Mouse (Mus musculus) CH12.LX (cell line): ENCODE measurements around the gene Slc2a3. TPM values are rescaled to one million over a fixed set of nuclear protein-coding genes. Genes with fewer than 3 reads are reported as not detected.

ENCODE experiments used
- DNase-seq: peaks from one replicate; pipeline ENCODE4 v3.0.0-alpha.2; 2013; ENCODE audit errors: extremely low read depth
- H3K27ac ChIP-seq: 2 replicates; pipeline ENCODE4 v1.5.1; 2012; ENCODE audit warnings: low read depth, mild to moderate bottlenecking, control low read depth, moderate library complexity; ENCODE audit not compliant: insufficient read depth
- H3K27me3 ChIP-seq: replicated peaks from 2 replicates; pipeline ENCODE3; 2012; ENCODE audit warnings: inconsistent platforms
- H3K36me3 ChIP-seq, 2 experiments: replicated peaks in 1 of 2; 2 replicates each; pipeline versions ENCODE3 to v1.6.1; 2012; ENCODE audit warnings: inconsistent platforms in 1 of 2, low read length in 1 of 2, mild to moderate bottlenecking in 1 of 2, mixed read lengths in 1 of 2, moderate library complexity in 1 of 2; ENCODE audit not compliant: control insufficient read depth in 1 of 2, insufficient read depth in 1 of 2
- H3K4me1 ChIP-seq, 2 experiments: 2 replicates each; pipeline ENCODE4 v1.6.1; 2012; ENCODE audit warnings: inconsistent platforms in 1 of 2, moderate library complexity in 1 of 2; ENCODE audit not compliant: insufficient read depth in 2 of 2, control insufficient read depth in 1 of 2
- H3K4me2 ChIP-seq: 2 replicates; pipeline ENCODE4 v1.6.1; 2012; ENCODE audit warnings: low read depth, mild to moderate bottlenecking, control low read depth; ENCODE audit not compliant: poor library complexity, insufficient read depth, severe bottlenecking
- H3K4me3 ChIP-seq, 3 experiments: fragments of 150-350 bp in 1 of 3; sonication (generic) in 1 of 3; replicated peaks in 1 of 3; 2 replicates each; pipeline versions ENCODE3 to v1.5.1; 2011 to 2012; ENCODE audit warnings: low read depth in 2 of 3, low read length in 2 of 3, mild to moderate bottlenecking in 2 of 3, moderate library complexity in 2 of 3, control low read depth in 1 of 3, improper control_type of control experiment in 1 of 3, inconsistent platforms in 1 of 3, mixed read lengths in 1 of 3; ENCODE audit not compliant: poor library complexity in 1 of 3
- H3K79me2 ChIP-seq: replicated peaks from 2 replicates; pipeline ENCODE4 v1.6.1; 2012; ENCODE audit warnings: mild to moderate bottlenecking, moderate library complexity; ENCODE audit not compliant: control insufficient read depth, poor library complexity, insufficient read depth, severe bottlenecking; ENCODE audit errors: extremely low read depth
- H3K9ac ChIP-seq: 2 replicates; pipeline ENCODE4 v1.6.1; 2012; ENCODE audit warnings: low read depth, mild to moderate bottlenecking, control low read depth, moderate library complexity; ENCODE audit not compliant: insufficient read depth
- H3K9me3 ChIP-seq: replicated peaks from 2 replicates; pipeline ENCODE3; 2012; ENCODE audit warnings: low read length, inconsistent platforms, mixed read lengths
- BHLHE40 ChIP-seq: IDR thresholded peaks from 2 replicates; pipeline ENCODE4 v1.6.1; 2011; ENCODE audit warnings: mild to moderate bottlenecking, low read depth, low read length, improper control_type of control experiment
- ELF1 ChIP-seq: IDR thresholded peaks from 2 replicates; pipeline ENCODE4 v1.6.1; 2014; ENCODE audit warnings: low read depth, mild to moderate bottlenecking, inconsistent platforms, low read length, improper control_type of control experiment
- KAT2A ChIP-seq: IDR thresholded peaks from 2 replicates; pipeline ENCODE4 v1.6.1; 2012; ENCODE audit warnings: low read length, improper control_type of control experiment, inconsistent platforms; ENCODE audit not compliant: insufficient replicate concordance
- MAX ChIP-seq: IDR thresholded peaks from 2 replicates; pipeline ENCODE4 v1.6.1; 2011; ENCODE audit warnings: low read length, improper control_type of control experiment
- MYC ChIP-seq: IDR thresholded peaks from 2 replicates; pipeline ENCODE4 v1.6.1; 2011; ENCODE audit warnings: low read depth, mild to moderate bottlenecking, improper control_type of control experiment, low read length
- SIN3A ChIP-seq: IDR thresholded peaks from 2 replicates; pipeline ENCODE4 v1.6.1; 2012; ENCODE audit warnings: low read length, improper control_type of control experiment, inconsistent platforms
- SMC3 ChIP-seq: IDR thresholded peaks from 2 replicates; pipeline ENCODE4 v1.6.1; 2011; ENCODE audit warnings: low read depth, low read length, improper control_type of control experiment
- TBP ChIP-seq: conservative IDR thresholded peaks from 2 replicates; pipeline ENCODE4 v1.6.1; 2011; ENCODE audit warnings: low read depth, low read length, improper control_type of control experiment
- TCF12 ChIP-seq: IDR thresholded peaks from 2 replicates; pipeline ENCODE4 v1.6.1; 2014; ENCODE audit warnings: low read depth, mild to moderate bottlenecking, inconsistent platforms, low read length, improper control_type of control experiment
- UBTF ChIP-seq: IDR thresholded peaks from 2 replicates; pipeline ENCODE4 v1.6.1; 2012; ENCODE audit warnings: low read depth, mild to moderate bottlenecking, inconsistent platforms, low read length, improper control_type of control experiment, moderate library complexity
- USF2 ChIP-seq: conservative IDR thresholded peaks from 2 replicates; pipeline ENCODE4 v1.6.1; 2011; ENCODE audit warnings: low read depth, low read length, improper control_type of control experiment
- dilution Hi-C: fragments of 300-500 bp; cut with MboI; formaldehyde crosslinking; loops from 2 replicates; pipeline ENCODE4 v1.14.3; 2020; ENCODE audit warnings: low sequenced_read_pairs; ENCODE audit not compliant: extremely low pct_unique_long_range_greater_than_20kb, extremely low pct_ligation_motif_present
- in situ Hi-C: fragments of 300-500 bp; cut with MboI; formaldehyde crosslinking; loops from 3 replicates; pipeline ENCODE4 v1.14.3; 2019; ENCODE audit warnings: low sequenced_read_pairs, low pct_ligation_motif_present, low pct_unique_long_range_greater_than_20kb, mixed read lengths
- polyA plus RNA-seq: library from polyadenylated mRNA; unstranded; fragments of >175 nt; gene quantifications from 2 replicates; pipeline ENCODE4 v1.2.1, GENCODE M21; 2012; ENCODE audit warnings: low read depth; ENCODE audit not compliant: insufficient read length
- total RNA-seq, 2 experiments: library from RNA; depleted of rRNA; stranded (reverse); fragments of 300-350 nt in 1 of 2; fragments of >200 nt in 1 of 2; gene quantifications; 2 replicates each; pipeline ENCODE4 v1.2.3; 2012 to 2014

Gene Slc2a3
- total and polyA plus RNA-seq, 3 experiments = 28.8 to 38.3 (median 29.7) TPM

- TF ChIP-seq MYC = no peak
- no peak for TF ChIP-seq MAX
Observed at GRCm38 (mm10) chr6:122762952-122763700, 38.3 kb downstream of the Slc2a3 start (continued).

- DNase-seq = no peak
- H3K4me3 ChIP-seq = no peak overlapping the region
- no peaks in the 10 kb centered on the region for H3K27me3 ChIP-seq
- in situ Hi-C loops (no loop called here), dilution Hi-C loops (no loop called here)
- no peak overlapping the region for H3K4me2 ChIP-seq
- no peak overlapping the region for H3K27ac ChIP-seq
- H3K36me3 ChIP-seq = peaks cover 0 to 29% of the 10 kb centered on the region in 2 experiments
- H3K79me2 ChIP-seq = no peaks in the 10 kb centered on the region; the same call in 1 of the 2 replicates
- peaks cover 4 to 19% of the 10 kb centered on the region in 2 experiments for H3K4me1 ChIP-seq
- TF ChIP-seq BHLHE40 (no peak), USF2 (no peak), SIN3A (no peak), UBTF (no peak), KAT2A (no peak)
- no peaks in the 10 kb centered on the region for H3K9me3 ChIP-seq
- no peak overlapping the region for H3K9ac ChIP-seq
Observed at GRCm38 (mm10) chr6:122762480-122762879, 39.0 kb downstream of the Slc2a3 start.

GRCm38 (mm10) chr6:122761901-122762300 is 39.5 kb downstream of the Slc2a3 start:
- H3K27ac ChIP-seq = no peak overlapping the region
- DNase-seq = no peak
- no peaks in the 10 kb centered on the region for H3K9me3 ChIP-seq
- H3K27me3 ChIP-seq = no peaks in the 10 kb centered on the region
- H3K79me2 ChIP-seq = no peaks in the 10 kb centered on the region; the same call in 1 of the 2 replicates
- H3K36me3 ChIP-seq = peaks cover 0 to 26% of the 10 kb centered on the region in 2 experiments
- no peak overlapping the region for H3K4me3 ChIP-seq
- no peak overlapping the region for H3K9ac ChIP-seq
- in situ Hi-C loops = no loop called here
- TF ChIP-seq TBP (no peak), KAT2A (no peak), MAX (no peak), ELF1 (no peak), SMC3 (no peak), TCF12 (no peak)
- dilution Hi-C loops = no loop called here
- peaks cover 4 to 19% of the 10 kb centered on the region in 2 experiments for H3K4me1 ChIP-seq
- H3K4me2 ChIP-seq = no peak overlapping the region
